Mouse (Mus musculus) bone marrow macrophage, adult 2 months (primary cell): ENCODE data around the gene Ldhc. TPM values are rescaled to one million over a fixed set of nuclear protein-coding genes. Genes with fewer than 3 reads are reported as not detected.
"Not testable (repeated sequence)": the region's sequence is repeated elsewhere in the genome, so short reads cannot be mapped to it uniquely, and the experiment has no call there.

Experiments used
- H3K27ac ChIP-seq: 2 replicates; pipeline ENCODE4 v1.5.1; 2012; ENCODE audit warnings: low read depth, low read length; ENCODE audit not compliant: insufficient read depth
- H3K4me1 ChIP-seq: 2 replicates; pipeline ENCODE4 v1.6.1; 2012; ENCODE audit warnings: low read length; ENCODE audit not compliant: control insufficient read depth, insufficient read depth
- H3K4me3 ChIP-seq: 2 replicates; pipeline ENCODE4 v1.5.1; 2012; ENCODE audit warnings: mild to moderate bottlenecking, low read length, moderate library complexity; ENCODE audit not compliant: insufficient read depth
- CTCF ChIP-seq: IDR thresholded peaks from 2 replicates; pipeline ENCODE4 v1.5.1; 2012; ENCODE audit warnings: low read depth, mild to moderate bottlenecking, low read length, moderate library complexity
- POLR2A ChIP-seq: IDR thresholded peaks from 2 replicates; pipeline ENCODE4 v1.6.1; 2012; ENCODE audit warnings: mild to moderate bottlenecking, low read depth, low read length, borderline replicate concordance
- polyA plus RNA-seq: library from polyadenylated mRNA; stranded (reverse); fragments of >200 nt; gene quantifications from 2 replicates; pipeline ENCODE4 v1.2.4, GENCODE M21; 2012; ENCODE audit not compliant: missing spikeins, insufficient read depth, insufficient read length

Ldhc gene
- polyA plus RNA-seq, result not detected in 2 replicates

DNA sequence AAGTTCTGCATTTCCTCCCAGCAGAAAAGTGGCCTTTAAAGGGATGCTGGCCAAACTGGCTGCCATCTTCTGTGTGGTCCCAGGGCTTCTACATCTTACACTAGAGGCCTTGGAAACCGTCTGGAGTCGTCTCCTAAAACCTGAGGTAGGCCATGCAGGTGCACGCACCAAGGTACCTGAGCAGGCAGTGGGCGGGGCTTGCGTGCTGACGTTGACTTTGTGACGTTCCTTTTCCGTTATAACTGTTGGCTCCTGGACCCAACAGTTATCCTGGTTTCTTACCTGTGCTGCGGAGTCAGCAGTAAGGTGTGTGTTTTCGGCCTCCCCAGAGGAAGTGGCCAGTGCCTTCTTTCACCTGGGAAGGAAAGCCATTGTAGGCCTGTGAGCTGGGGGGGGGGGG, at the start of gene Ldhc:
Gene Ldhc (plus strand): TSS at position 208 of the 400 bp plus-strand sequence.
- H3K4me1 ChIP-seq, result peaks cover 3% of the 10 kb centered on the region; the same call in 1 of the 2 replicates
- no peak within 1 kb of the TSS for H3K27ac ChIP-seq
- no peak within 1 kb of the TSS for H3K4me3 ChIP-seq
- TF ChIP-seq CTCF (no peak), POLR2A (no peak)

DNA sequence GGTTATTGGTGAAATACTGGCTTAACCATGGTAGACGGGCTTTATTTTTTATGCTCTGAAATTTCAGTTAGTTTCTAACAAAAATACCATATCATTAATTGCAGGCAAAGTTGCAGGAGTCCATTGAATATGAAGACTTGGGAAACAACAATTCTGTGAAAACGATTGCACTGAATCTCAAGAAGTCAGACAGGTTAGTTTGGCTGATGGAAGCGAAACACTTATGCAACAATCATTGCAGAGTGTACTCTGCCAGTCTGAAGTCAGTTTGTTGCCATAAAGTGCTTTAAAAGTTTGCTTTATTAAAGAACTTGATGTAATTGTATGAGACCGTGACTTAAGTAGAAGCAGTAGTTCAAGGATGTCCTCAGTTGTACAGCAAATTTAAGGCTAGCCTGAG, 47.0 kb upstream of the Ldhc start:
- no peak for TF ChIP-seq CTCF
- no peak for TF ChIP-seq POLR2A
- Histone ChIP-seq H3K4me1 (no peaks in the 10 kb centered on the region), H3K4me3 (no peak overlapping the region), H3K27ac (no peak overlapping the region)

DNA sequence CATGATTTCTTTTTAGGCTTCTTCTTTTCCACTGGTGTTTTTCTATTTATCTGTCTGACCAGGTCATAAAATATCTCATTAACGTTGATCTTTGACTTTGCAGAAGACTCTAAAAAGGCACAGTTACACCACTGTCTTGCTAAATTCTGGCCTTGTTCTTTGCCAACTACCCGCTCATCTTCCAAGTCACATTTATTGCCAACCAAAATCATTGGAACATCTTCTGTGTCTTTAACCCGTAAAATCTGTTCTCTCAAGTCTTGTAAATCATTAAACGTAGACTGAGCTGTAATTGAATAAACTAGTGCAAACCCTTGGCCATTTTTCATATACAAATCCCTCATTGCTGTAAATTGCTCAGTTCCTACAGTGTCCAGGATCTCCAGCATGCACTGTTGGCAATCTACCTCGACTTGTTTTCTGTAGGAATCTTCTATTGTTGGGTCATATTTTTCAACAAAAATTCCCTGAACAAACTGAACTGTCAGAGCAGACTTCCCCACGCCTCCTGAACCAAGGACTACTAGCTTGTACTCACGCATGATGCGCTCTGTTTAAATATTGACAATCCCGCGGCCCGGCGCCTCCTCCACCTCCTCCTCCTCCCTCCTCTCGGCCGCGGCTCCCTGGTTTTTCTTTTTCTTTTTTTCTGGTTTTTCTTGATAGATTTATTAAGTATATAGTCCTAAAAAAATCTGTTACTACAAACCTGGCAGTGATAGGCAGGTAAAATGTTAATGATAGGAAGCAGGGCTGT, 39.9 kb upstream of the Ldhc start:
- not testable (repeated sequence) for H3K4me1 ChIP-seq, H3K4me3 ChIP-seq, H3K27ac ChIP-seq

DNA sequence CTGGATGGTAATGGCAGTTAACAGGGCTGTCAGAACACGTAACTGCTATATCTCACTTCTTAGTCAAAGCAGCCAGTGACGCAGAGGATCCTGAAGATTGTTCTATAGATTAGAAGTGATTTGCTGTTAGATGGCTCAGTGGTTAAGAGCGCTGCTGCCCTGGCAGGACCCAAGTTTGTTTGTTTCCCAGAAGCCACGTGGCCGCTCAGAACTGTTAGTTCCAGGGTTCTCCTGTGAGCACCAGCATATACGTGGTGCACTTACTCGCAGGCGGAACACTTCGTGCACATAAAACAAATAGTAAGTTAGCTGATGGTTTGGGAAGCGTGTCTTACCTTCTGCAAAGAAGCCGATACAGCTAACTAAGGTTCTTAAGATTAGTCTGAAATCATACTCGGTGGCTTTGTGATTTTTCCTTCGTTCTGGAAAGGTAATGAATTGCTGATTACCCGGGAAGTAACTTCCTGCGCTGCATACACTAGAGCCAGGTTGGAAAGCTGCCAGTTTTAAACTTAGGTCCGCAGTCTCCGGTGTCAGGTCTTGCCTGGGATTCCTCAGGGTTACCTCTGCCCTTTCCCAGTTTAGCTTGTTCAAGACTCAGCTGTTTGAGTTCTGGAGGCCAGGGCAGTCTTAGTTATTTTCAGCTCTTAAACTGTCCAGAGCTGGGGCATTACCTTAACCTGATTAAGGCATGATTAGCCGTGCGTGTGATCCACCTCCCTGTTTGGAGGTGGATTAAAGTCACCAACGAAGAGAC, 33.8 kb upstream of the Ldhc start:
- no peak for TF ChIP-seq CTCF
- no peak for TF ChIP-seq POLR2A
- Histone ChIP-seq H3K27ac (no peak overlapping the region), H3K4me1 (peaks cover 22% of the 10 kb centered on the region), H3K4me3 (no peak overlapping the region)

DNA sequence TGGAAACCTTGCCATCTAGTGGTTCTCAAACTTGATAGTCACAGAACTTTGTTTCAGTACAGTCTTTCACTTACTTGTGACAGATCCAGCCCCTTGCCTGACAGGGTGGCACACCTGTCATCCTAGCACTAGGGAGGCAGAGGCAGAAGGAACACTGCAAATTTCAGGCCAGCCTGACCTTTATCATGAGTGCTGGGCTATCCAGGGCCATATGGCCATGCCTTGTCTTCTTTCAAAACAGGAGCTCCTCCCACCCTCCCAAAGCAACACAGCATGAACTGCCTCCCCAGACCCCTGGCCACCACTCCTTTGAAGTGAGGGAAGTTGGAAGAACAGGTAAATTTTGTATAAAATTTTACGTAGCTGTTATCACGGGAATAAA, 33.2 kb upstream of the Ldhc start:
- H3K27ac ChIP-seq, result no peak overlapping the region

DNA sequence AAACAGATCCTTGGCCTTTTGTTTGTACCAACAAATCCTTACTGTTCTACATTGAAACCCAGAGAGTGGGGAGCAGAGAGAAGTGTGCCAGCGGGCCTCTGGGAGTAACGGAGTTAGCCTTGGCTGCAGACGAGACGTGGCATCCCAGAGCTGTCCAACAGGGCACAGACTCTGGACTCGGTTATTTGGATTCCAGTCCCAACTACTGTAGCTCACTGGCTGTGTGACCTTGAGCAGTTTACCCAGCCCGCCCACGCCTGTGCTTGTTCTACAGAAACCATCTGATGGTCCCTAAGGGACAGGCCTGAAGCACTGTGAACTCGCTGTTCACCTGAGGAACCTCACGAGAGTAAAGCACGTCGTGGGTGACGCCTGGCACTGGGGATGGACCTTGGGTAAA, 31.1 kb upstream of the Ldhc start:
- no peak overlapping the region for H3K27ac ChIP-seq

More for the DNA sequence above, 33.2 kb upstream of the Ldhc start:
- TF ChIP-seq CTCF, result no peak
- no peak for TF ChIP-seq POLR2A
- no peak overlapping the region for H3K4me3 ChIP-seq
- H3K4me1 ChIP-seq, result peaks cover 27% of the 10 kb centered on the region

DNA sequence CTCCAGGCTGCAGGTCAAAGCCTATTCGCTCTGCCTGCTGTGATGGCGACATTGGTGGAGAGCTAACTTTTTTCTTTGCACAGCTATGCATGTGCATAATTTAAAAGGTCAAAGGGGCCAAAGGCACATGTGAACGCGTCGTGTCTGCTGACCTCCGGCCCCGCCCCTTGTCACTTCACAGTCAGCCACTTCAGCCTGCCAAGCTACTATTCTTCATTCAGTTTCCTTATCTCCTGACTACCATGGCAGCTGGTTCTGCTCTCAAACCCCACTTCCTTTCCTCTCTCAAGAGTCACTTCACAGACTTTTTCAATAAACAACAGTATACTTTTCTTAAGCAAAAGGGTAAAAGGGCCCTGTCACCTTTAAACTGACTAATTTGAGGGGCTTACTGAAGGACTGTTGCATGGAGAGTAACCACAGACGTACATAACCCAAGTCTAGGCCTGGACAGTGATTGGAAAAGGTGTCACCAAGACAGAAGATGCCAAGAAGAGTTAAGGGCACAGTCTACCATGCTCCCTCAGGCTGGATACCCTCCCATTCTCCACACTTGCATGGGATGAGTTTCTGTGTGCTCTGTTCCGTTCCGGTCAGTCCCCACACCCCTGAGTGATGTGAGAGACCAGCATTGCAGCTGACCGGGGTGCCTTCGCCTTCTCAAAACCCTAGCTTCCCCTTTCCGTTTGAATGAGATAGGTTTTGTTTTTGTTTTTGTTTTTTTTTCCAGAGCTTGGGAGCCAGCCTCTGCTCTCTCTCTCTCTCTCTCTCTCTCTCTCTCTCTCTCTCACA, 30.0 kb upstream of the Ldhc start:
- no peak overlapping the region for H3K4me3 ChIP-seq
- peaks cover 42% of the 10 kb centered on the region for H3K4me1 ChIP-seq
- TF ChIP-seq POLR2A, result no peak
- H3K27ac ChIP-seq, result peak overlapping the region; percentile 66

More for the DNA sequence above, 31.1 kb upstream of the Ldhc start:
- TF ChIP-seq POLR2A, result no peak
- TF ChIP-seq CTCF, result no peak
- H3K4me3 ChIP-seq, result no peak overlapping the region
- H3K4me1 ChIP-seq, result peaks cover 42% of the 10 kb centered on the region

DNA sequence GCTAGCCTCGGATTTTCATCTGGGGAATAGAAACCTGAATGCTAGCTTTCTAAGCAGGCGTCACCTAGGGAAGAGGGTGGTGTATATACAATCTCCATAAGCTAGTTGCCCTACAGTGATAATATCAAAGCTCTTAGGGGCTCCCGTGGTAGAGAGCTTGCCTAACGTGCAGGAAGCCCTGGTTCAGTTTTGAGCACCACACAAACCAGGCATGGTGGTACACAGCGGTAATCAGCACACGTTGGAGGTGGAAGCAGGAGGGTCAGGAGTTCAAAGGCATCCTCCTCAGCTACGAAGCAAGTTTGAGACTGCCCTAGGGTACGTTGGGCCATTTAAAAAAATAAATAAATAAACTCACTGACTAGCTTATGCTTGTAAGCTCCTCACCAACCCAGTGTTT, 29.3 kb upstream of the Ldhc start:
- Histone ChIP-seq H3K4me3 (no peak overlapping the region), H3K4me1 (peaks cover 42% of the 10 kb centered on the region), H3K27ac (peak overlapping the region; percentile 66)
- no peak for TF ChIP-seq CTCF
- no peak for TF ChIP-seq POLR2A

DNA sequence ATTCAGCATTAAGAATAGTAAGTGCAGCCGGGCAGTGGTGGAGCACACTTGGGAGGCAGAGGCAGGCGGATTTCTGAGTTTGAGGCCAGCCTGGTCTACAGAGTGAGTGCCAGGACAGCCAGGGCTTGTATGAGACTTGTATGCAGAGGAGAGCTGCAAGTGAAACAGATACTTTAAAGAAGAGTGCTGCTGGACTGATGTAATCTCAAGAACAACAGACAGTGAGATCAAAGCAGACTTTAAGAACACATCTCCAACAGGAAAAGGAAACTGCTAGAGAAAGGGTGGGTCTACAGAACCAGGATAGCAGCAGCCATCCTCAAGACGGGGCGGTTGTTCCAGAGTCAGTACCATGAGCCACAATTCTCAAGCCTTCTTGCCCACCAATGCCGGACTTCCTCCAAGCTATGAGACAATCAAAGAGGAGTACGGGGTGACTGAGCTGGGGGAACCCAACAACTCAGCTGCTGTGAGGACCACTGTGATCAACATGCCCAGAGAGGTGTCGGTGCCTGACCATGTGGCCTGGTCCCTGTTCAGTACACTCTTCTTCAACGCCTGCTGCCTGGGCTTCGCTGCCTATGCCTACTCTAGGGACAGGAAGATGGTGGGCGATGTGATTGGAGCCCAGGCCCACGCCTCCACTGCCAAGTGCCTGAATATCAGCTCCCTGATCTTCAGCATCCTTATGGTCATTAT, 28.7 kb upstream of the Ldhc start:
- H3K4me3 ChIP-seq, H3K27ac ChIP-seq: not testable (repeated sequence)
- peaks cover 45% of the 10 kb centered on the region for H3K4me1 ChIP-seq

DNA sequence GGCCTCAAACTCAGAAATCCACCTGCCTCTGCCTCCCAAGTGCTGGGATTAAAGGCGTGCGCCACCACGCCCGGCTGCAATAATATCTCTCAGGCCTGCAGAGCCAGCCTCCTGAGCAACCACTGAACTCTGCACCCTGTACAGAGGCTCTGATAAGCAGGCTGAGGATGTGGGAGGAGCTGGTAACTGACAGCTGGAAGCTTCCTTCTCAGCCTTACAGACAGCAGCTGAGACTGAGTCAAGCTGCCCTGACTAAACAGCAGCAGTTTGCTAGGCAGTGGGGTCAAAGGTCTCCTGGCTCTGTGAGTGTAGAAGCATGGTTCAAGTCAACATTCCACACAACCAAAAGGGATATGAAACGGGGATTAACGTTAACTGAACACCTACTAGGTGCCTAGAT, 27.7 kb upstream of the Ldhc start:
- TF ChIP-seq POLR2A (no peak), CTCF (no peak)
- Histone ChIP-seq H3K4me1 (peaks cover 51% of the 10 kb centered on the region), H3K4me3 (no peak overlapping the region), H3K27ac (peak overlapping the region; percentile 63)
